Mouse (Mus musculus) heart, adult 2 months (tissue): ENCODE measurements at regions not wholly inside any gene's neighbourhood (a gene's known extent, or its start where the extent isn't known, plus 50 kb on each side); places are given as distances from the start of the nearest gene placed in this dataset.

Experiments
- DNase-seq, 2 experiments: peaks; one replicate each; pipeline ENCODE4 v3.0.0; 2021
- H3K27ac ChIP-seq: fragments of 200-600 bp; 2 replicates; pipeline ENCODE4 v1.8.1; 2022
- H3K27me3 ChIP-seq: fragments of 200-500 bp; 2 replicates; pipeline ENCODE4 v1.6.1; 2012; ENCODE audit warnings: mild to moderate bottlenecking, low read length, inconsistent platforms, mixed read lengths; ENCODE audit not compliant: control insufficient read depth, insufficient read depth
- H3K36me3 ChIP-seq: fragments of 200-500 bp; 2 replicates; pipeline ENCODE4 v1.6.1; 2012; ENCODE audit warnings: low read length, inconsistent platforms; ENCODE audit not compliant: control insufficient read depth, insufficient read depth
- H3K4me1 ChIP-seq: fragments of 200-500 bp; 2 replicates; pipeline ENCODE4 v1.6.1; 2011; ENCODE audit warnings: low read length; ENCODE audit not compliant: control insufficient read depth, insufficient read depth
- H3K4me3 ChIP-seq: fragments of 200-600 bp; 2 replicates; pipeline ENCODE4 v1.8.1; 2022
- H3K79me2 ChIP-seq: fragments of 200-500 bp; replicated peaks from 2 replicates; pipeline ENCODE4 v1.6.1; 2012; ENCODE audit warnings: mild to moderate bottlenecking, inconsistent platforms, low read length, moderate library complexity, mixed read lengths; ENCODE audit not compliant: control insufficient read depth, insufficient read depth
- H3K9ac ChIP-seq: fragments of 200-500 bp; 2 replicates; pipeline ENCODE4 v1.6.1; 2012; ENCODE audit warnings: low read depth, mild to moderate bottlenecking, control low read depth, inconsistent platforms, low read length, mixed read lengths
- CTCF ChIP-seq: fragments of 200-600 bp; IDR thresholded peaks from 2 replicates; pipeline ENCODE4 v1.8.1; 2022; ENCODE audit warnings: antibody characterized with exemption, mild to moderate bottlenecking, moderate library complexity
- EP300 ChIP-seq: fragments of 200-500 bp; IDR thresholded peaks from 2 replicates; pipeline ENCODE4 v1.6.1; 2011; ENCODE audit warnings: low read depth, low read length, control low read depth; ENCODE audit not compliant: insufficient read depth
- POLR2A ChIP-seq: fragments of 200-500 bp; IDR thresholded peaks from 2 replicates; pipeline ENCODE4 v1.6.1; 2011; ENCODE audit warnings: mild to moderate bottlenecking, low read depth, low read length, control low read depth; ENCODE audit not compliant: insufficient read depth
- whole genome bisulfite sequencing: fragments of 180-500 bp; shearing (Covaris S2); methylation state at CpG from one replicate; pipeline ENCODE4 v1.1.7; 2018; 5-methylcytosine and 5-hydroxymethylcytosine counted together
- intact Hi-C: fragments of 180-260 bp; cut with DNase I; formaldehyde crosslinking; loops from one replicate; pipeline ENCODE4 v1.15.1; 2025

GRCm38 (mm10) chr10:117553211-117554186, 75.8 kb upstream of the Cpm start:
- Histone ChIP-seq H3K4me3 (no peak overlapping the region), H3K36me3 (no peaks in the 10 kb centered on the region), H3K79me2 (no peaks in the 10 kb centered on the region), H3K9ac (no peak overlapping the region), H3K27me3 (no peaks in the 10 kb centered on the region), H3K27ac (no peak overlapping the region), H3K4me1 (no peaks in the 10 kb centered on the region)
- 88% methylated on average over 15 of the region's 15 CpGs for WGBS
- intact Hi-C loops = no loop called here
- DNase-seq = no peak
- TF ChIP-seq POLR2A (no peak), CTCF (no peak), EP300 (no peak)

- Histone ChIP-seq H3K36me3 (no peaks in the 10 kb centered on the region), H3K4me3 (no peak overlapping the region), H3K79me2 (no peaks in the 10 kb centered on the region), H3K27ac (no peak overlapping the region), H3K4me1 (no peaks in the 10 kb centered on the region), H3K27me3 (no peaks in the 10 kb centered on the region), H3K9ac (no peak overlapping the region)
- no peak for DNase-seq
- TF ChIP-seq CTCF (no peak), EP300 (no peak), POLR2A (no peak)
- intact Hi-C loops = no loop called here
- 85% methylated on average over 9 of the region's 9 CpGs for WGBS
These were observed 77.1 kb upstream of the Cpm start for GRCm38 (mm10) chr10:117552049-117552652.

DNA sequence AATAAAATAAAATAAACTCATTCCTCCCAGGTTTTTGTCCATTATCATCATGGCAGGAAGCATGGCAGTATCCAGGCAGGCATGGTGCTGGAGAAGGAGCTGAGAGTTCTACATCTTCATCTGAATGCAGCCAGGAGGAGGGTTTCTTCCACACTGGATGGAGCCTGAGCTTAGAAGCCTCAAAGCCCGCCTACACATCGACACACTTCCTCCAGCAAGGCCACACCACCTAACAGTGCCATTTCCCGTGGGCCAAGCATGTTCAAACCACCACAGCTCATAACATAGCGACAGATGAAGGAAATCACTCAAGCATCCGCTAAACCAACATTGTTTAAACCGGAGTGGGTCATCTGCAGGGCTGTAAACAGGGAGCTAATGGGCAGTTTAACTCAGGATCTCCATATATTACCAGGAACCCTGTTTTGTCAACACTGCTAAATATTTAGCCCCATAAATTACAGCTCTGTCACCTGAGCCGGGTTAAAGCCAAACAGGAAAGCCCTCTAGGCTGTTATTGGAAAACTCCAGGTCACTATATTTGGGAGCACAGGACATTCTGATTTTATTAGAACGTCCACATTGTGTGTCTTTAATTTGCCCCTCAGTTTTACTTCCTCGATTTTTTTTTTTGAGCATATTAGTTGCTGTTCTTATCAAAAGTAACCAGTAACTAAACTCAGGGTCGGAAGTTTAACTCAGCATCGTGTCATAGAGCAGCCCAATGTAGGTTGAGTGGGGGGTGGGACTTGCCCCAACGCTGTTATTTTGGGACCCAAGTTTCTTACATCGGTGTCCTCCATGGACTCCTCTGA, 77.9 kb upstream of the Cpm start:
- Histone ChIP-seq H3K36me3 (no peaks in the 10 kb centered on the region), H3K9ac (no peak overlapping the region), H3K4me3 (no peak overlapping the region), H3K27me3 (no peaks in the 10 kb centered on the region), H3K27ac (no peak overlapping the region), H3K4me1 (no peaks in the 10 kb centered on the region), H3K79me2 (no peaks in the 10 kb centered on the region)
- TF ChIP-seq CTCF (no peak), POLR2A (no peak), EP300 (no peak)
- DNase-seq = no peak
- intact Hi-C loops = no loop called here
- 82% methylated on average over 13 of the region's 13 CpGs for WGBS

DNA sequence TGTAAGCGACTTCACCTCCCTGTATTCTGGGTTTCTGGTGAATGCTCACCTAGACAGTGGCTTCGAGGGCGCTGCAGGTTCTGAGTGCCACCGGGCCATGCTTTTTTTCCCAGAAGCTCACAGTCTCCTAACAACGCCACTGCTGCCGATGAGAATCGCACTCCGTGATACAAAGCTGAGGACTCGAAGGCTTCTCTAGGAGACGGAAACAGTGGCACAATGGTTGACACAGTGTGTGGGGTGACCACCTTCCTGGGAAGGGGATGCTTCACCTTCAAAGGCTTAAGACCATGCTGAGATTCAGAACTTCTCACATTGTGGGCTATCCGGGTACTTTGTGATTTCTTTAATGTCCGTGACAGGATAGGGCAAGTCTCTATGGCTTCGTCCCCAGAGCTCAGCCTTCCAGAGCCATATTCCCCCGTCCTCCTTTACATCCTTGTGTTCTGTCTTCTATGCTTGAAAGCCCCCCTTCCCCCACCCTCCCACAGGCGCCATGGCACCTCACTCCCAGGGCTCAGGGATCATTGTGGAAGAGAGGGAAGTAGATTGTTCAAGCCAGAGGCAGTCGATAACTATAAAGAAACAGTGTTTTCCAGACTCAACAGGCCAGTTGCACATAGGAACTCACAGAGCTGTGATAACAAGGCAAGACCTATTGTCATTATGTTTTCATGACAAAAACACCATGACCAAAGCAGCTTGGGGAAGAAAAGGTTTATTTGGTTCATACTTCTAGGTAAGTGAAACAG, 79.3 kb upstream of the Cpm start:
- no peak overlapping the region for H3K9ac ChIP-seq
- no peaks in the 10 kb centered on the region for H3K4me1 ChIP-seq
- H3K27ac ChIP-seq = no peak overlapping the region
- H3K79me2 ChIP-seq = no peaks in the 10 kb centered on the region
- no peaks in the 10 kb centered on the region for H3K36me3 ChIP-seq
- WGBS = 92% methylated on average over 16 of the region's 16 CpGs
- TF ChIP-seq CTCF = no peak
- TF ChIP-seq EP300 = no peak
- no peak for TF ChIP-seq POLR2A
- H3K27me3 ChIP-seq = no peaks in the 10 kb centered on the region
- intact Hi-C loops = no loop called here
- no peak overlapping the region for H3K4me3 ChIP-seq
- no peak for DNase-seq

DNA sequence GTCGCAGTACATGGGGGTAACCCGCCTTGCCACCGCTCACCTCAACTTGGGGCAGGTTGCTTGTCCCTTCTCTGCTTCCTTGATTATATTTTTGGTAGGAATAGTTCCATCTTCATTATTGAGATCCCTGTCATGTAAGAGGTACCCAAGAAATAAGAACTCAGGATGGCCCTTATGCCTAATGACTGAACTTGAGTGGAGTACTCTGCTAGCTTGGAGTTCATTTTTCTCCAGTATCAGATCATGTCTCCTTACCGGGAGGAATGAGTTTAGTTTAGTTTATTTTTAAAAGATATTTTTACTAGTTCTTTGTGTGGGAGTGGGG, 79.8 kb upstream of the Cpm start:
- 92% methylated on average over 4 of the region's 4 CpGs for WGBS
- Histone ChIP-seq H3K79me2 (no peaks in the 10 kb centered on the region), H3K27me3 (no peaks in the 10 kb centered on the region), H3K36me3 (no peaks in the 10 kb centered on the region), H3K4me1 (no peaks in the 10 kb centered on the region), H3K27ac (no peak overlapping the region), H3K9ac (no peak overlapping the region), H3K4me3 (no peak overlapping the region)
- TF ChIP-seq EP300 = no peak
- TF ChIP-seq POLR2A = no peak
- TF ChIP-seq CTCF = no peak
- DNase-seq = no peak
- intact Hi-C loops = no loop called here
